Mouse (Mus musculus) heart, postnatal 36 days (tissue): Measurements from ENCODE around the gene Gpr34. TPM values are rescaled to one million over a fixed set of nuclear protein-coding genes. Genes with fewer than 3 reads are reported as not detected.

Experiments
- DNase-seq, 2 experiments: peaks; one replicate each; pipeline ENCODE4 v3.0.0; 2021 to 2022
- intact Hi-C: fragments of 180-260 bp; cut with DNase I; formaldehyde crosslinking; loops from one replicate; pipeline ENCODE4 v1.15.1; 2025
- microRNA-seq, 2 experiments: library from miRNA; unstranded; fragments of <30 nt; microRNA quantifications; one replicate each; pipeline ENCODE4 v1.2.0; 2021; ENCODE audit warnings: borderline number of aligned reads in 2 of 2
- total RNA-seq, 2 experiments: library from RNA; stranded (reverse); gene quantifications; 2 replicates each; pipeline ENCODE4 v1.2.3; 2021

Gene Gpr34
- total RNA-seq, 2 experiments from 2014 or later, result 2.0 to 3.4 TPM

DNA sequence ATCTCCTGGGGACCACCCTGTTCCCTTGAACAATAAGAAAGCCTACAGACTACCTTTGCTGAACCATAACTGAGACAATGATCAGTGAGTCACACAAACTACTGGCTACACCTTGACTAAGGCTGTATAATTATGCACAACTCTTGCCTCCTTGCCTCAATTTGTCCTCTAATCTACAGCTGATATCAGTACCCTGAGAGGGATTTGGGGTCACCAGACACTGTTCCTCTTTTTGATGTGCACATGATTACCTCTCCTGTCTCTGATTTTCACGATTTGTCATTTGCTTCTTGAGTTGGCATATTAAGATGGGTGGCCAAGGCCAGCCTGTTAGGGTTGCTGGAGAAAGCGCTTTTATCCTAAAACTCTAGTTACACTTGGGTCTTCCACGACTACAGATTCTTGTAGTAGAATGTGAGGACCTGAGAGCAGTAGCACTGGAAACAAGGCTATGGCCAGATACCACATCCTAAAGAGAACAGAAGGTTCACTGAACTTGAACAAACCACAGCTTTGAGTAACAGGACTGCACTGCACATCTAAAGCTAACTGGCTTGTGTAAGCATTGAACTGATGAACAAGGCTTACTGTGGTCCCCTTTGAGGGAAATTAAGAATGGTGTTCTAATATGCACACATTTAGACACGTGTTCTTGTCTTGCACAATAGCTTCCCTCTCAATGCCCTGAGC, 27.5 kb downstream of the Gpr34 start:
- intact Hi-C loops, result loop anchor here (5.0 to 10.0 kb wide), 6 partner anchors 37 to 985 kb away; partner anchors contain the start of genes 1810030O07Rik and Ddx3x
- DNase-seq, result no peak

DNA sequence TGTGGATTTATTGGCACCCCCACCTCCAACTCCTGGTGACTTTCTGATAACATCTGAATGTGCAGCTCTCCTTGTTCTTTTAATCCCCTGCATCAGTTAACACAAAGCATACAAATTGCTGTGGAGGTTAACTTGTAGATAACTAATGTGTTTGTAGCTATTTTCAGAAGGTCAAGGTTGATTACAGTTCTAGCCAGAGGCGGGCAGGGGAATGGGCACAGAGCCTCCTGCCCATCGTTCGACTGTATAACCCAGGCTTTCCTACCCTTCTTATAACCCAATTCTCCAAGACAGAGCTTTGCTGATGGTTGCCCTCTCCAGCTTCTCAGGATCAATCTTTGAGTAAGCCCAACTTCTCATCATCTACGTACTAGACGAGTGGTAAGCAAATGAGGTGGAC, 29.2 kb downstream of the Gpr34 start, which contains the start of gene Gpr82:
Gene Gpr82, plus strand, starts transcription at position 301 of the 400 bp plus-strand sequence.
- intact Hi-C loops, result no loop called here
- no peak for DNase-seq

DNA sequence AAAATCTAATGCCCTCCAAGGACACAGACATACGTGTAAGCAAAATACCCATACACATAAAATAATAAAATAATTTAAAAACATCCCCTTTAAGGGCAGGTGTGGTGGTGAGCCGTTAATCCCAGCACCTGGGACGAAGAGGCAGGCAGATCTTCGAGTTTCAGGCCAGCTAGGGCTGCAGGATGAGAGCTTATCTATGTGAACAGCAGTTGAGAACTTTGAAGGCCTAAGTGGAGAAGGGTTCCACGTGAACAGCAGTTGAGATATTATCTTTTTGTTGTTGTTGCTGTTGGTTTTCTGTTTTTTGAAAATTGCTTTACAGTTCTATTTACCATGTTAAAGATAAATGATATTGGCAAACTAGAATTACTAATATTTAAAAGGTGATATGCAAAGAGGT, 37.0 kb downstream of the Gpr34 start:
- intact Hi-C loops, result no loop called here
- DNase-seq, result no peak

DNA sequence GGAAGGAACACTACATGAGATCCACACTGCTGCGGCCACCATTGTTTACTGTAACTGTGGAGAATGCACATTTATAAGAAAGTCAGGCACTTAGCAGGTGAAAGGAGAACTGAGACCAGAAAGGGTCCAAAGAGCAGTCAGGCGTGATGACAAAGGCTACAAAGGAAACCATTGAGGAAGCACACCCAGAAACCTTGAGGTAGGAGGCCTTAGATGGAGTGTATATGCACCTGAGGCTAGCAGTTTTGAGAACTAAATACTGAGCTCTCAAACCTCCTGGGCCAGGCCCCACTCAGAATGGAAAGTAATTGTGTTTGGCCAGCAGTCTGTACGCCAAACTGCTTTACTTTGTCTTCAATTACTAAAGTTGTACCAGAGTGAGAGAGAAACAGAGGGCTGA, 38.5 kb downstream of the Gpr34 start:
- intact Hi-C loops, result no loop called here

DNA sequence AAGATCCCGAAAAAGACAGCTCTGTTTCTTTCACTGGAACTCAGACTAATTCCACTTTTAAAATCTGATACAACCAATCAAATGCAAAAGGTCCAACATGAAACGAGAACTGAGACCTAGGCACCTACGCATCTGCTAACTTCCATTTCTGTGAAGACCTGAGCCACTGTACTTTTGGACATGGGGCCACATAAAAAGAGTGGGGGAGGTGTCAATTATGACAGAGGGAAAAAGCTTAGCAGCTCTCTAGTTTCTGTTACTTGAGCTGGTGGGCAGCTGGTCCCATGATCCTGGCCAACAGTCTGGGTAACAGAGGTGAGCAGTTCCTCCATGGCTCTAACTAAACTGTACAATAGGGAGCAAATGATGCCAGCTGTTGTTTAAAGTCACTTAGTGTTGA, 41.1 kb downstream of the Gpr34 start:
- no peak for DNase-seq
- intact Hi-C loops, result no loop called here

More for the DNA sequence above, 38.5 kb downstream of the Gpr34 start:
- DNase-seq, result no peak

DNA sequence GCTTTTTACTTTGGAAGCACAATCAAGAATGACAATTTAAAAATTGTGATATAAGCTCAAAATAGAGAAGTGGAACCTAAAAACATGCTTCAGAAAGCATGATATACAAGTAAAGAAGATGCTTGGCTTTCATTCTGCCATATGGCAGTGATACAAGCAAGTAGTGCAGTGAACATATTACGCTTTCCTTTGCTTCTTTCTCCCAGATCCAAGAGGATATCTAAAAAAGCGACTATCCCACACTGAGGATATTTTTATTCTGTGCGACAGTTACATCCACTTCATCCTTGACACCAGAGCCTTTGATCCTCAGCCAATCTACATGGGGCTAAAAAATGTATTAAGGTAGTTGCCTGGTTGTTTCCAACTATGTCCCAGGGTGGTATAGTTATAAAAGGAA, 49.9 kb downstream of the Gpr34 start:
- DNase-seq, result no peak
- intact Hi-C loops, result loop anchor here (10.0 kb wide), 1 partner anchor 537 kb away; no protein-coding TSS in a partner anchor

DNA sequence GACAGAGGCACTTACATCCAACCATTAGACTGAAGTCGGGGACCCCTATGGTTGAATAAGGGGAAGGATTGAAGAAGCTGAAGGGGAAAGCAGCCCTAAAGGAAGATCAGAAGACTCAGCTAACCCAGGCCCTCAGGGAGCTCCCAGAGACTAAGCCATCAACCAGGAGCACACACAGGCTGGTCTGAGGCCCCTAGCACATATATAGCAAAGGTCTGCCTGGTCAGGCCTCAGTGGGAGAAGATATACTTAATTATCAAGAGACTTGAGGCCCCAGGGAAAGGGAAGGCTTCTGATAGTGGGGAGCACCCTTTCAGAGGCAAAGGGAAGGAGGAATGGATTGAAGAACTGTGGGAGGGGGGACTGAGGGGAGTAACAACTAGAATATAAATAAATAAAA, 54.7 kb downstream of the Gpr34 start:
- DNase-seq, result no peak
- intact Hi-C loops, result loop anchor here (10.0 kb wide), 1 partner anchor 542 kb away; no protein-coding TSS in a partner anchor

DNA sequence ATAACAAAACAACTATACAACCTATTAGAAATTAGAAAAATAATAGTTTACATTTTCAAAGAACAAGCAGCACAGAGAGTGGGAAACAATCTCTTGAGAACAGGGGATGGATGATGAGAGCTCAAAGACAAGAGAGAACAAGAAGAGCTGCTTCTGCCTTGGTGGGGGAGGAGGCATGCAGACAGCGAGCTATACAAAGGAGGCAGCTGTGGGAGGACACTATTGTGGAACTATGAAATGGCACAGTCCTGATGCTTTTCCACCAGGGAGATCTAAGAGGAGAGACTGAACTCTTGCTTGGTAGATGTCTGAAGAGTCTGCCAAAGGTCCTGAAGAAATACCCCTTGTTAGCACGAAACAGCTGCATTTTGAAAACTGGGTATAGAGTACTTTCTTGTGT, 56.5 kb downstream of the Gpr34 start:
- DNase-seq, result no peak
- intact Hi-C loops, result loop anchor here (10.0 kb wide), 1 partner anchor 544 kb away; no protein-coding TSS in a partner anchor

Small RNA genes within 50 kb of the gene (microRNA-seq; reads per million reads assigned to microRNA genes)
- 0 reads per million in 2 experiments for gene Gm25246

Other genes with a start within 250 kb of the Gpr34 start
- gene Nyx, start 166.0 kb upstream of the Gpr34 start, total RNA-seq, result under 1 TPM; 0.08 to 0.16 TPM
- gene Gpr82, start 29.3 kb downstream of the Gpr34 start, total RNA-seq, result not detected
- gene Cask, start 219.3 kb downstream of the Gpr34 start, total RNA-seq, result 10 to 100 TPM; 13.6 to 19.2 TPM